Mouse (Mus musculus): ENCODE results near the gene Slco2a1. TPM values are rescaled to one million over a fixed set of nuclear protein-coding genes. Genes with fewer than 3 reads are reported as not detected.

The Slco2a1 gene
- total and polyA plus RNA-seq, 2 experiments from 2014 or later = 4.2 to 6.6 TPM

DNA sequence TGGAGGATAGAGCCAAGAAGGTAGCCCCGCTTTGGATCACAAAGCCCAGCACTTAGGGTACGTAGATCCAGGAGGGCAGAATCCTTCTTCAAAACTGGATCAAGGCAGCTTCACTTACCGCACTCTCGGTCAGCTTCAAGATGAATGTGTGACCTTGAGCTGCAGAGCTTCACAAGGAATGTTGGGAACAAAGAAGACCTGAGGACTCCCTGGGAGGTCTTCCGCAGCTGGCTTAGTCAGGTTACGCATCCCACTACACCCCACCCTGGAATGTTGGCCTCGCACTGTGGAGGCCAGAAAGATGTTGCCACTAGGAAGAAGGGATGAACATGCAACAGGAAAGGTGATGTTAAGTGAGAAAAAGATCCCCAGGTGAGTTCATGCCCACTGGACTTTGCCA lies 11.9 kb downstream of the Slco2a1 start:
- no peak overlapping the region for H3K4me2 ChIP-seq (ENCODE audit: low read depth)
- H3K27me3 ChIP-seq (ENCODE audit: insufficient read depth, low read length) = no peaks in the 10 kb centered on the region
- no peak for TF ChIP-seq CTCF (IDR thresholded peaks at IDR 0.05; ENCODE audit: low read depth)
- ATAC-seq (no peak), DNase-seq (no peak)
- H3K4me3 ChIP-seq (ENCODE audit: low read depth, low read length) = no peak overlapping the region
- H3K9ac ChIP-seq = no peak overlapping the region
- H3K9me3 ChIP-seq (ENCODE audit: low read length) = no peaks in the 10 kb centered on the region
- no peaks in the 10 kb centered on the region for H3K36me3 ChIP-seq (ENCODE audit: insufficient read depth)
- H3K27ac ChIP-seq (ENCODE audit: low read depth, low read length) = no peak overlapping the region
- H3K4me1 ChIP-seq (ENCODE audit: insufficient read depth) = no peaks in the 10 kb centered on the region
- 82% methylated on average over 7 of the region's 7 CpGs for WGBS

DNA sequence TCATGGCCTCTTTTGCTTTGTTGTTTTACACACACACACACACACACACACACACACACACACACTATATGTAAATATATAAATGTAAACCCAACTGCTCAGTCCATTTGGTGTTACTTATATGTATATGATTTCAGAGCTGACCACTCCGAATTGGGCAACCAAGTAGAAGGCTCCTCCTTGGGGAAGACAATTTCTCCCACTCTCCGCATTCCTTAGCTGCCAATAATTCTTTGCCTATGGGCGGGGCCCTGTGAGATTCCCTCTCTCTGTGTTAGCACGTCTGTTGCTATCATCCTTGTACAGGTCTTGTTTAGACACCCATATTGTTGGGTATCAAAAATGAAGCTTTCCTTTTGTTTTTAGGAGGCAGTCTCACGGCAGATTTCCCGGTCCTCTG lies 15.8 kb downstream of the Slco2a1 start:
- Histone ChIP-seq H3K9ac (no peak overlapping the region), H3K36me3 (ENCODE audit: insufficient read depth) (no peaks in the 10 kb centered on the region), H3K27me3 (ENCODE audit: insufficient read depth, low read length) (0 out of 2 replicates have a peak, but pooled peaks cover 4% of the 10 kb centered on the region), H3K4me3 (ENCODE audit: low read depth, low read length) (no peak overlapping the region), H3K9me3 (ENCODE audit: low read length) (no peaks in the 10 kb centered on the region), H3K4me1 (ENCODE audit: insufficient read depth) (0 out of 2 replicates have a peak, but pooled peaks cover 3% of the 10 kb centered on the region), H3K27ac (ENCODE audit: low read depth, low read length) (no peak overlapping the region), H3K4me2 (ENCODE audit: low read depth) (no peak overlapping the region)
- ATAC-seq (no peak), DNase-seq (no peak)
- no peak for TF ChIP-seq CTCF (IDR thresholded peaks at IDR 0.05; ENCODE audit: low read depth)
- WGBS = 86% methylated on average over 6 of the region's 6 CpGs

DNA sequence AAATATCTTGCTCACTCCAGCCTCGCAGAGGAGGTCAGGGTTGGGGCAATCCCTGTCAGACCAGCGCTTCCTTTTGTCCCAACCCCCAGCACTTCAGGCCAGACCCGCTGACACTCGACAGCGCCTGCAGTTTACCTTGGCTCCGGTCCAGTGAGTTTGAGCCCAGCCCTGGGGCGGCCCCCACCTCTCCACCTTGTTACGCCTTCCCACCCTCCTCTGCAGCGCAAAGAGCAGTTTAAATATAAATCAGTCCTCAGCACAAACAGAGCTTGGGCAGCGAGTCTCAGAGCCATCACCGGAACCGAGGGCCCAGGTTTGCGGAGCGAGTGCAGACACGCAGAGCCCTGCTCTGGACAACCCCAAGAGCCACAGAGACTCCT lies 19.2 kb downstream of the Slco2a1 start:
- H3K4me3 ChIP-seq (ENCODE audit: low read depth, low read length) = peak overlapping the region; percentile 31
- WGBS = 3% methylated on average over 15 of the region's 15 CpGs
- H3K36me3 ChIP-seq (ENCODE audit: insufficient read depth) = no peaks in the 10 kb centered on the region
- 0 out of 2 replicates have a peak, but pooled peaks cover 3% of the 10 kb centered on the region for H3K4me1 ChIP-seq (ENCODE audit: insufficient read depth)
- ATAC-seq (no peak), DNase-seq (no peak)
- H3K27me3 ChIP-seq (ENCODE audit: insufficient read depth, low read length) = 0 out of 2 replicates have a peak, but pooled peaks cover 8% of the 10 kb centered on the region
- H3K27ac ChIP-seq (ENCODE audit: low read depth, low read length) = no peak overlapping the region
- H3K4me2 ChIP-seq (ENCODE audit: low read depth) = peak overlapping the region; percentile 76
- H3K9me3 ChIP-seq (ENCODE audit: low read length) = no peaks in the 10 kb centered on the region
- 0 out of 2 replicates have a peak overlapping the region, but pooled peaks have one; percentile 31 for H3K9ac ChIP-seq
- TF ChIP-seq CTCF (IDR thresholded peaks at IDR 0.05; ENCODE audit: low read depth) = no peak

DNA sequence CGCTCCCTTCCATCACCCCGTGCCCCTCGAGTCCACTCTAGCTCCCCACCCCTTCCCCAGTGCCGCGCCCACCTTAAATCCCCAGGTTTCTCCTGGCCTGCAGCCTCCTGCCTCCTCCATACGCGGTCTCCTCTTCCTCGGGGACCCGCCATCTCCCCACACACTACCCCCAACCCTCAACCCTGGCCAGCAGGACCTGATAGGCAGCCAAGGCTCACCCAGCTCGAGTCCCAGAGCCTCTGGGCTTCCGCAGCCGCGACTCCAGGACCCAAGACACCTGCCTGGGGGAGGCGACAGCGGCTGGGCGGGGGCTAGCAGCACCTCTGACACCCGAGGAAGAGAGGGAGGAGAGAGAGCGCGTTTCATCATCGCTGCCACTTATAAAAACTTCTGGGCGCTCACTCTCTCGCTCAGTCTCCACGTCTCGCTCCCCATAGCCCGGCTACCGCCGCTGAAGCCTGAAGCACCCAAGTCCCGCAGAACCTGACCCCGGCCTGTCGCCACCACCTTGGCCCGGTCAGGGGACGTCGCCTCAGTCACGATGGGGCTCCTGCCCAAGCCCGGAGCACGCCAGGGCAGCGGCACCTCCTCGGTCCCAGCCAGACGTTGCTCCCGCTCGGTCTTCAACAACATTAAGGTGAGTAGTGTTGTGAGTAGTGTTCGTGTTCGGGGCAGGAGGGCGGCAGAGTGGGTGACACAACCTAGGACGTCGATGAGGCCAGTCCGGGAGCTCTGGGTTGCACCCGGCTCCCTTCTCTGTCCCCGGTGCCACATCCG lies 19.8 kb downstream of the Slco2a1 start:
- 2% methylated on average over 50 of the region's 50 CpGs for WGBS
- Histone ChIP-seq H3K27me3 (ENCODE audit: insufficient read depth, low read length) (0 out of 2 replicates have a peak, but pooled peaks cover 8% of the 10 kb centered on the region), H3K4me3 (ENCODE audit: low read depth, low read length) (peak overlapping the region; percentile 31), H3K27ac (ENCODE audit: low read depth, low read length) (0 out of 2 replicates have a peak overlapping the region, but pooled peaks have one; percentile 5), H3K9me3 (ENCODE audit: low read length) (no peaks in the 10 kb centered on the region), H3K4me2 (ENCODE audit: low read depth) (peak overlapping the region; percentile 76), H3K36me3 (ENCODE audit: insufficient read depth) (no peaks in the 10 kb centered on the region), H3K9ac (peak overlapping the region; percentile 31), H3K4me1 (ENCODE audit: insufficient read depth) (0 out of 2 replicates have a peak, but pooled peaks cover 3% of the 10 kb centered on the region)
- no peak for TF ChIP-seq CTCF (IDR thresholded peaks at IDR 0.05; ENCODE audit: low read depth)
- ATAC-seq (0 out of 2 replicates have a peak, but pooled peaks have one; percentile 27), DNase-seq (peak; percentile 11)

DNA sequence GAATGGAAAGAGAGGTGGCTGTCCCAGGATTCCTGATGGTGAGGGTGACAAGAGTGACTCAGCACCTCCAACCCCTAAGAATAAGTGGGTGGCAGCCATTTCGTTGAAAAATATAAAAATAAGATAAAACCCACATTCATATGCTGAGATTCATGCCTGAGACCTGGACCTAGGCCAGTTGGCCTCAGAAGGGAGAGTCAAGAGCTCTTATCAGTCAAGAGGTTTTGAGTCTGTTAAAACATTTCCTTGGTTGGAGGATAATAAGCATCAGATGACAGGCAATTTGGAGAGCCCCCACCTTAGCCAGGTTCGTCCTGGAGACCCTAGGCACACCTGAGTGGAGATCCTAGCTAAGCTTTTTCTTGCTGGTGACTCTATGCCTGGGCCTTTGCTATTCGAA lies 21.6 kb downstream of the Slco2a1 start:
- H3K27me3 ChIP-seq (ENCODE audit: insufficient read depth, low read length) = 0 out of 2 replicates have a peak, but pooled peaks cover 8% of the 10 kb centered on the region
- 90% methylated on average over 3 of the region's 3 CpGs for WGBS

DNA sequence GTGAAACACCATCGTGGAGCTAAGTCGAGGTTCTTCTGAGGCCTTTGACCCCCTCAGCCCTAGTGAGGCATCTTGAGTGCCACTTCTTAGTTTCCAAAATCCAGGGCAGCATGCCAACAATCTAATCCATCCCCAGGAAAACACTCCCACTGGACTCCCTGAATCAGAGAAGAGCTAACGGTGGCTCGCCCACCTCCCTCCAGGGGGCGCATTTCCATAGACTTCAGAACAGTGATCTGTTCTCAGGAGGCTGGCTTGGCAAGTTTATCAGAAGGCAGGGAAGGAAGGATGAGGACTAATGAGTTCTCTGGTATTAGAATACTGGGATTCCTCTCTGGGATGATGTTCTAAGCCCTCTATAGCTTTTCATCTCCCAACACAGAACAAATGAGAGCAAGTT lies 24.9 kb downstream of the Slco2a1 start:
- Histone ChIP-seq H3K27ac (ENCODE audit: low read depth, low read length) (no peak overlapping the region), H3K27me3 (ENCODE audit: insufficient read depth, low read length) (0 out of 2 replicates have a peak, but pooled peaks cover 8% of the 10 kb centered on the region), H3K9ac (no peak overlapping the region), H3K4me2 (ENCODE audit: low read depth) (no peak overlapping the region), H3K9me3 (ENCODE audit: low read length) (no peaks in the 10 kb centered on the region), H3K4me1 (ENCODE audit: insufficient read depth) (no peaks in the 10 kb centered on the region), H3K36me3 (ENCODE audit: insufficient read depth) (no peaks in the 10 kb centered on the region), H3K4me3 (ENCODE audit: low read depth, low read length) (no peak overlapping the region)
- TF ChIP-seq CTCF (IDR thresholded peaks at IDR 0.05; ENCODE audit: low read depth) = peak; percentile 63
- ATAC-seq (no peak), DNase-seq (peak; percentile 39)
- 11% methylated on average over 5 of the region's 5 CpGs for WGBS

More for the DNA sequence above, 21.6 kb downstream of the Slco2a1 start:
- Histone ChIP-seq H3K4me1 (ENCODE audit: insufficient read depth) (0 out of 2 replicates have a peak, but pooled peaks cover 3% of the 10 kb centered on the region), H3K9ac (no peak overlapping the region), H3K36me3 (ENCODE audit: insufficient read depth) (no peaks in the 10 kb centered on the region), H3K27ac (ENCODE audit: low read depth, low read length) (no peak overlapping the region), H3K4me3 (ENCODE audit: low read depth, low read length) (no peak overlapping the region), H3K9me3 (ENCODE audit: low read length) (no peaks in the 10 kb centered on the region), H3K4me2 (ENCODE audit: low read depth) (no peak overlapping the region)
- TF ChIP-seq CTCF (IDR thresholded peaks at IDR 0.05; ENCODE audit: low read depth) = no peak
- DNase-seq (no peak), ATAC-seq (no peak)

DNA sequence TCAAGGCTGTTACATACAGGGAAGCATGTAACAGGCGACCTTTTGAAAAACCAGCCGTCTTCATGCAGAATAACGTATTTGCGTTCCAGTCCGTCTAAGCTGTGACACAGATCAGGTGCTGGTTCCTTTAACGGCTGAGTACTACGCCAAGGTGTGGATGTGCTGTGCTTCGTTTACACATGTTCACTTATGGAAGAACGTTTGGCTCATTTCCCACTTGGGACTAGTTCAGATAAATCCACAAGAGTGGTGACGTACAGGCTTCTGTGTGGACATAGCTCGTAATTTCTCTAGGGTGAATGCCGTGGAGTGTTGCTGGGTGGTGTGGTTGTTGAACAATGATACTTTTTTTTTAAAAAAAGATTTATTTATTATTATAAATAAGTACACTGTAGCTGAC lies 26.2 kb downstream of the Slco2a1 start:
- H3K9ac ChIP-seq = no peak overlapping the region
- no peaks in the 10 kb centered on the region for H3K36me3 ChIP-seq (ENCODE audit: insufficient read depth)
- no peak overlapping the region for H3K27ac ChIP-seq (ENCODE audit: low read depth, low read length)
- DNase-seq (no peak), ATAC-seq (no peak)
- no peaks in the 10 kb centered on the region for H3K9me3 ChIP-seq (ENCODE audit: low read length)
- WGBS = 89% methylated on average over 12 of the region's 12 CpGs
- TF ChIP-seq CTCF (IDR thresholded peaks at IDR 0.05; ENCODE audit: low read depth) = no peak
- H3K4me1 ChIP-seq (ENCODE audit: insufficient read depth) = no peaks in the 10 kb centered on the region
- no peak overlapping the region for H3K4me3 ChIP-seq (ENCODE audit: low read depth, low read length)
- 0 out of 2 replicates have a peak, but pooled peaks cover under 1% of the 10 kb centered on the region for H3K27me3 ChIP-seq (ENCODE audit: insufficient read depth, low read length)
- no peak overlapping the region for H3K4me2 ChIP-seq (ENCODE audit: low read depth)
